Mouse (Mus musculus) forebrain, postnatal 0 days (tissue): ENCODE data around the gene Akap6. TPM values are rescaled to one million over a fixed set of nuclear protein-coding genes. Genes with fewer than 3 reads are reported as not detected.

ENCODE experiments used
- ATAC-seq: fragments of 200-750 bp; cut with Nextera tagmentation; 2 replicates; pipeline ENCODE4 v1.8.0; 2017; ENCODE audit warnings: mild to moderate bottlenecking, moderate library complexity
- DNase-seq: peaks from one replicate; pipeline ENCODE4 v3.0.0-alpha.2; 2015
- H3K27ac ChIP-seq: fragments of 300-500 bp; sonication (generic); 2 replicates; pipeline ENCODE4 v1.5.1; 2014; ENCODE audit warnings: low read depth, mild to moderate bottlenecking, antibody characterized with exemption, low read length, moderate library complexity, mixed read lengths
- H3K27me3 ChIP-seq: fragments of 300-500 bp; sonication (generic); 2 replicates; pipeline ENCODE4 v1.6.1; 2014; ENCODE audit warnings: mild to moderate bottlenecking, low read length, mixed read lengths; ENCODE audit not compliant: insufficient read depth
- H3K36me3 ChIP-seq: fragments of 300-500 bp; sonication (generic); 2 replicates; pipeline ENCODE4 v1.6.1; 2014; ENCODE audit warnings: mild to moderate bottlenecking, moderate library complexity; ENCODE audit not compliant: insufficient read depth
- H3K4me1 ChIP-seq: fragments of 300-500 bp; sonication (generic); 2 replicates; pipeline ENCODE4 v1.6.1; 2014; ENCODE audit warnings: antibody characterized with exemption; ENCODE audit not compliant: insufficient read depth
- H3K4me2 ChIP-seq: fragments of 300-500 bp; sonication (generic); 2 replicates; pipeline ENCODE4 v1.6.1; 2014; ENCODE audit warnings: low read depth, mild to moderate bottlenecking, moderate library complexity
- H3K4me3 ChIP-seq: fragments of 300-500 bp; sonication (generic); 2 replicates; pipeline ENCODE4 v1.5.1; 2014; ENCODE audit warnings: low read depth, low read length, mixed read lengths
- H3K9ac ChIP-seq: fragments of 300-500 bp; sonication (generic); 2 replicates; pipeline ENCODE4 v1.6.1; 2014; ENCODE audit warnings: mild to moderate bottlenecking
- H3K9me3 ChIP-seq: fragments of 300-500 bp; sonication (generic); 2 replicates; pipeline ENCODE4 v1.6.1; 2016; ENCODE audit warnings: low read length
- CTCF ChIP-seq: sonication (generic); IDR thresholded peaks from 2 replicates; pipeline ENCODE4 v1.5.1; 2016; ENCODE audit warnings: antibody characterized with exemption, control low read depth, low read depth
- WGBS: fragments of 180-500 bp; shearing (Covaris S2); extraction: QIAGEN DNeasy Blood & Tissue Kit; methylation state at CpG from one replicate; pipeline ENCODE4 v1.1.7; 2014; 5-methylcytosine and 5-hydroxymethylcytosine counted together
- polyA plus RNA-seq: library from polyadenylated mRNA; unstranded; fragments of >200 nt; fragmentation: Nextera tagmentation; extraction: Ambion mirVana; gene quantifications from 2 replicates; pipeline ENCODE4 v1.2.1, GENCODE M21; 2015
- total RNA-seq: library from RNA; depleted of rRNA; stranded (reverse); fragments of >200 nt; gene quantifications from 2 replicates; pipeline ENCODE4 v1.2.3, GENCODE M21; 2014

The Akap6 gene
- total and polyA plus RNA-seq, 2 experiments from 2014 or later: 14.4 to 68.9 TPM

DNA sequence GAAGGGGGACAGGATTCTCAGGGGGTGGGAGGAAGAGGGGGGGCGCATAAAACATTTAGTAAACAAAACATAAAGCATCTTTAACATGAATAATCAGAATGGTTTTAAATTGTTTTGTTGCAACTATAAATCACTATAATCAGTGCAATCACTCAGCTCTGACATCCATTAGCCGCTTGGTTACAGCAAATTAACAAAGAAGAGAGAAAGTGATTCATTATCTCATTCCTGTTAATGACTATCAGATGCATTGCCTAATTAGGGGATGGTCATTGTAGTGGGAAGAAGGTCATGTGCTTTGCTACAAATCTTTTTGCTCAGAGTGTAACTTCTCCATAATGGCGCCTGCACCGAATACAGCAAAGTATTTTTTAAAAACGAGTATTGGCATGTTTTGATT lies 239.6 kb downstream of the Akap6 start:
- DNase-seq (no peak), ATAC-seq (no peak)
- Histone ChIP-seq H3K4me2 (no peak overlapping the region), H3K36me3 (no peaks in the 10 kb centered on the region), H3K4me3 (no peak overlapping the region), H3K27me3 (no peaks in the 10 kb centered on the region), H3K27ac (no peak overlapping the region), H3K4me1 (no peaks in the 10 kb centered on the region; the same call in 1 of the 2 replicates), H3K9me3 (no peaks in the 10 kb centered on the region), H3K9ac (no peak overlapping the region)
- WGBS: 39% methylated on average over 5 of the region's 5 CpGs
- TF ChIP-seq CTCF: no peak

DNA sequence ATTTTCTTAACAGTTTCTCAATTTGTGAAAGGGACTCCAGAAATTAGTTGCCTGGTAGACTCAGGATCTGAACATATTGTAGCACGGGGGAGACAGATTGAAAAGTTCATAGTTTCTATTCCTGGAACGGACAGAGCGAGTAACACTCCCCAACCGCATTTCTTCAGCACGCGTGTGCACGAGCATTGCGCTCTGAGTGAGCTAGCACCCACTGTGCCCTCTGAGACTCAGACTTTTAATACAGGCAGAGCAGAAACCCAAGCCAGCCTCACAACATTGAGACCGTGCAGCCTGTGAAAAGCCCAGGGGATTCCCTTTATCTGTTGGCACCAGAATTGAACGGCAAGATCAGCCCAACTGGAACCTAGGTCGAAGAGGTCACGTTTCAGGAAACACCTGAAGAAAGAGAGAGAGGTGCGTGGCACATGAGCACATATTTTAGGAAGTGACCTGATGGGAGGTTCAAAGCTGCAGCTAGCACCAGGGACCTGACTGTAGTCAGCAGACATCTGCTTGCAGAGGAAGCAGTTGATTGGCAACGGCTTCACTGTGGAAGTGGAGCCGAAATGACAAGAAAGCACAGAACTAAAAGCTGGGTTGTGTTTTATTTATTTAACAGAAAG lies 240.3 kb downstream of the Akap6 start:
- ATAC-seq: no peak
- H3K4me3 ChIP-seq: no peak overlapping the region
- H3K27me3 ChIP-seq: no peaks in the 10 kb centered on the region
- H3K9me3 ChIP-seq: no peaks in the 10 kb centered on the region
- H3K9ac ChIP-seq: no peak overlapping the region
- no peak overlapping the region for H3K4me2 ChIP-seq
- H3K36me3 ChIP-seq: no peaks in the 10 kb centered on the region
- no peaks in the 10 kb centered on the region; the same call in 1 of the 2 replicates for H3K4me1 ChIP-seq
- no peak for TF ChIP-seq CTCF
- 65% methylated on average over 15 of the region's 15 CpGs for WGBS
- no peak for DNase-seq
- H3K27ac ChIP-seq: no peak overlapping the region

DNA sequence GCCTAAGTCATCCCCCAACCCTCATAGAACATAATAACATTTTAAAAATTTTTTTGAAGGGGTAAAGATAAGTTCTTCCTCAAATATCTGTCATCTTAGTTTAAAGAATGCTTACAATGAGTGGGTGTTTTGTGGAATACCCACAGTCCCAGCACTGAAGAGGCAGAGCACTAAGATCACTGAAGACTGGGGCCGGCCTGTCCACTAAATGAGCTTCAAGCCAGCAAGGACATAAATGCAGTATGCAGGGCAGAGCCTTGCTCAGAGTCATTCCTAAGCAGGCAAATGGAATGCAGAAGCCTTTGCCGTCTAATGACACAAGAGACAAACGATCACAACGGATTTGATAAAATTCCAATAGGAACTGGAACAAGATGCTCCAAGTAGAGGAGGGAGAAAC lies 242.8 kb downstream of the Akap6 start:
- Histone ChIP-seq H3K36me3 (peaks cover 5% of the 10 kb centered on the region; the same call in 1 of the 2 replicates), H3K9me3 (no peaks in the 10 kb centered on the region), H3K4me3 (no peak overlapping the region), H3K4me2 (no peak overlapping the region), H3K27me3 (no peaks in the 10 kb centered on the region), H3K4me1 (no peaks in the 10 kb centered on the region; the same call in 1 of the 2 replicates), H3K9ac (no peak overlapping the region), H3K27ac (no peak overlapping the region)
- WGBS: 82% methylated on average over 4 of the region's 4 CpGs
- DNase-seq: no peak
- no peak for TF ChIP-seq CTCF
- ATAC-seq: no peak

DNA sequence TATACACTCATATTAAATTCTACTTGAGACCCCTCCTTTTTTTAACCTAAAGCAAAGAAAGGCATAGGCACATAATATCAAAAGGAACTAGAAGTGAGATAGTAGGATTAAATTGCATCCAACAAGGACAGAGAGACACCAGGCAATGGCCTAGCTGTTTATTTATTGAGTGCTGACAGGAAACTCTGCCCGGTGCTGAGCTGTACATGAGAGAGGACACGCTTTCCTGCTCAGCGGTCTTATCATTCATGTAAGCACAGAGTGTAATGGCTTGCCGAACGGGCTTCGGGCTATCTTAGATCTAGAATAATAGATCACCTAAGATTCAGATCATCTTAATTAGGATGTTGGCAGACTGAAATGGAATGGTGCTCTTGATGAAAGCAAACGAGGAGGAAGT lies 245.1 kb downstream of the Akap6 start:
- H3K4me1 ChIP-seq: no peaks in the 10 kb centered on the region; the same call in 1 of the 2 replicates
- peaks cover 5% of the 10 kb centered on the region; the same call in 1 of the 2 replicates for H3K36me3 ChIP-seq
- H3K4me2 ChIP-seq: no peak overlapping the region
- no peak overlapping the region for H3K27ac ChIP-seq
- H3K9me3 ChIP-seq: no peaks in the 10 kb centered on the region
- no peak for TF ChIP-seq CTCF
- 72% methylated on average over 7 of the region's 7 CpGs for WGBS
- H3K9ac ChIP-seq: no peak overlapping the region
- no peaks in the 10 kb centered on the region for H3K27me3 ChIP-seq
- DNase-seq (no peak), ATAC-seq (no peak)
- no peak overlapping the region for H3K4me3 ChIP-seq

DNA sequence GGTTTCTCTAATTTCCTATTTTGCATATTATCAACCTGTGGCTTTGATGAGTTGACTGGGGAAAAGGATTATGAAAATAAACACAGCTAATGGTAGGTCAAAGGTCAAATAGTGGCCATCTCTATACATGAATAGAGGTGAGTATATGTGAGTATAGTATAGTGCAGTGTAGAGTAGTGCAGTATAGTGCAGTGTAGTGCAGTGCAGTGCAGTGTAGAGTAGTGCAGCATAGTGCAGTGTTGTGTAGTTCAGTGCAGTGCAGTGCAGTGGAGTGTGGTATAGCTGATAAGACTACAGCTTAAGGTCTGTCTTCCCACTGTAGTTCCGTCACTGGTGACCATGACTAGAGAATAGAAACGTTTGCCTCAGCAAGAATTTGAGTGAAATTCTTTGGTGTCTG lies 245.8 kb downstream of the Akap6 start:
- peaks cover 5% of the 10 kb centered on the region; the same call in 1 of the 2 replicates for H3K36me3 ChIP-seq
- WGBS: 87% methylated on average over 2 of the region's 2 CpGs
- no peak for ATAC-seq

DNA sequence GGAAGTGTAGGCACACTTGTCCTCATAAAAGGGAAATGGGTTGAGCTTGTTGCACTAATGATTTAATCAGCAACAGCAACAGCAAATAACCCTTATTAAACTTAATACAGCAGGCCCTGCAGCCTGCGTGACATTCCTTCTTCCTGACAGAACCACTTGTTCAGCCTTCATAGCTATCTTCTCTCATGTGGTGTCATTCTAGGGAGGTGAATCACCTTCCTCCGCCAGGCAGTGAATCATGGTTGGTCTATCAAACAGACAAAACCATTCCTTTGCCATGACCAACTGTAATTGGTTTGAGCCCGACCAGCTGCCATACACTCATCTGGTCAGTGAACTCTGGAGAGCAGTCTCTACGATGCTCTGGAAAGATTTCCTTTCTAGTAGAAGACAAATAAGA lies 251.5 kb downstream of the Akap6 start:
- no peak for TF ChIP-seq CTCF
- H3K4me1 ChIP-seq: no peaks in the 10 kb centered on the region
- no peak overlapping the region for H3K4me2 ChIP-seq
- H3K9ac ChIP-seq: no peak overlapping the region
- no peak overlapping the region for H3K4me3 ChIP-seq
- peaks cover 4% of the 10 kb centered on the region; the same call in 1 of the 2 replicates for H3K36me3 ChIP-seq
- H3K9me3 ChIP-seq: no peaks in the 10 kb centered on the region
- H3K27ac ChIP-seq: no peak overlapping the region
- WGBS: 69% methylated on average over 4 of the region's 4 CpGs
- no peak for DNase-seq
- ATAC-seq: no peak
- H3K27me3 ChIP-seq: no peaks in the 10 kb centered on the region

More for the DNA sequence above, 245.8 kb downstream of the Akap6 start:
- Histone ChIP-seq H3K4me2 (no peak overlapping the region), H3K4me3 (no peak overlapping the region), H3K4me1 (no peaks in the 10 kb centered on the region), H3K9me3 (no peaks in the 10 kb centered on the region), H3K27ac (no peak overlapping the region), H3K9ac (no peak overlapping the region), H3K27me3 (no peaks in the 10 kb centered on the region)
- no peak for TF ChIP-seq CTCF
- DNase-seq: no peak

DNA sequence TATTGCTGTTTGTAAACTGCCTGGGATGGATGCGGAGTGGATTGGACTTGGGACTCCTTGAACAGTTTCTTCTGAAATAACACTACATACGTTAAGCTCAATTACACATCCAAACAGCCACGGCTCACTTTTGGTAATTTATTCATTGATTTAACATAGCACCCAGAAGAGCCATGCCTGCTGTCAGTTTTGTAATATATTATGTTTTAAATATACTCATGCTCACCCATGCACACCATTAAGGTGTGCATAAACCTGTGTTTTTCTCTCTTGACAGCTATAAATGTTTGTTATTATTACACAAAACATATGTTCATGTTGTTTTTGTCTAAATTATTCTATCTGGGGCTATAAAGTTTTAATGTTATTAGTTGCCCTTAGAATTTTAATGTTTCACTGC lies 258.4 kb downstream of the Akap6 start:
- no peaks in the 10 kb centered on the region for H3K4me1 ChIP-seq
- ATAC-seq (no peak), DNase-seq (no peak)
- no peak for TF ChIP-seq CTCF
- no peaks in the 10 kb centered on the region for H3K36me3 ChIP-seq
- H3K4me2 ChIP-seq: no peak overlapping the region
- H3K9ac ChIP-seq: no peak overlapping the region
- H3K4me3 ChIP-seq: no peak overlapping the region
- H3K27me3 ChIP-seq: no peaks in the 10 kb centered on the region
- no peaks in the 10 kb centered on the region for H3K9me3 ChIP-seq
- no peak overlapping the region for H3K27ac ChIP-seq
- 55% methylated on average over 3 of the region's 3 CpGs for WGBS
